Mouse (Mus musculus): ENCODE results near the gene Manea. TPM values are rescaled to one million over a fixed set of nuclear protein-coding genes. Genes with fewer than 3 reads are reported as not detected.

The Manea gene
- 40.3 and 43.6 TPM in 2 replicates for polyA plus RNA-seq (2012; ENCODE audit: low replicate concordance)

GRCm38 (mm10) chr4:26346443-26347106 lies at the start of gene Manea:
TSS of gene Manea (minus strand) at chr4:26346891.

Data from leukemia stem cell, adult 10-12 weeks (primary cell).